Mouse (Mus musculus): ENCODE data around the gene Olfr109.

Gene Olfr109

GRCm38 (mm10) chr17:37458616-37459015 lies at the start of gene Olfr109:
TSS of gene Olfr109 (plus strand) at chr17:37458916.
- no peak for DNase-seq

- DNase-seq = no peak
Observed at GRCm38 (mm10) chr17:37413380-37413779, 45.3 kb upstream of the Olfr109 start.

GRCm38 (mm10) chr17:37445180-37445579 lies 13.5 kb upstream of the Olfr109 start, which contains the start of gene Olfr108:
TSS of gene Olfr108 (plus strand) at chr17:37445480.
- no peak for DNase-seq

GRCm38 (mm10) chr17:37483452-37483851 lies 24.7 kb downstream of the Olfr109 start, which contains the start of gene H2-M2:
TSS of gene H2-M2 (minus strand) at chr17:37483552.
- DNase-seq = no peak

GRCm38 (mm10) chr17:37491930-37492518 lies 33.3 kb downstream of the Olfr109 start, which contains the start of gene Olfr110:
TSS of gene Olfr110 (plus strand) at chr17:37492468.
- DNase-seq = no peak

GRCm38 (mm10) chr17:37507730-37508129 lies 49.0 kb downstream of the Olfr109 start, which contains the start of gene Olfr111:
TSS of gene Olfr111 (plus strand) at chr17:37508030.
- DNase-seq = no peak

Data from cerebellum, postnatal 10 days (tissue).